Mouse (Mus musculus): ENCODE data around the gene Olfr1360. TPM values are rescaled to one million over a fixed set of nuclear protein-coding genes. Genes with fewer than 3 reads are reported as not detected.
A peak's percentile ranks its signal among the peaks of the same experiment; 100 is the strongest.
"Not testable (repeated sequence)": the region's sequence is repeated elsewhere in the genome, so short reads cannot be mapped to it uniquely, and the experiment has no call there.

The Olfr1360 gene
- polyA plus RNA-seq, 1 experiment from 2014 or later, result not detected

GRCm38 (mm10) chr13:21716540-21717391 is 39.6 kb upstream of the Olfr1360 start:
- Histone ChIP-seq H3K27ac (ENCODE audit: low read length) (peak overlapping the region; percentile 97), H3K4me3 (replicated peaks; ENCODE audit: low read length) (peak overlapping the region; percentile 54), H3K4me1 (replicated peaks; ENCODE audit: control insufficient read depth, insufficient read depth, low read length) (peaks cover 25% of the 10 kb centered on the region), H3K9ac (replicated peaks; ENCODE audit: low read depth, low read length) (peak overlapping the region; percentile 71), H3K4me2 (ENCODE audit: low read length) (peak overlapping the region; percentile 98)
- WGBS, result under 1% methylated on average over 12 of the region's 38 CpGs
- ATAC-seq, result peak; percentile 1; the same call in 1 of the 2 replicates
- not testable (repeated sequence) for H3K36me3 ChIP-seq (ENCODE audit: control insufficient read depth, insufficient read depth); H3K9me3 ChIP-seq (ENCODE audit: control insufficient read depth, low read length); H3K27me3 ChIP-seq (replicated peaks; ENCODE audit: control insufficient read depth, insufficient read depth, low read length)

GRCm38 (mm10) chr13:21715864-21716539 is 38.8 kb upstream of the Olfr1360 start, which contains the start of the genes Hist1h2bl and Hist1h2ai:
Hist1h2bl (minus strand) TSS chr13:21716143.
Hist1h2ai (plus strand) TSS chr13:21716422.
- peak within 1 kb of the TSS; percentile 98 for H3K4me2 ChIP-seq (ENCODE audit: low read length)
- ATAC-seq, result peak; percentile 94
- H3K9me3 ChIP-seq (ENCODE audit: control insufficient read depth, low read length); H3K27me3 ChIP-seq (replicated peaks; ENCODE audit: control insufficient read depth, insufficient read depth, low read length); H3K36me3 ChIP-seq (ENCODE audit: control insufficient read depth, insufficient read depth): not testable (repeated sequence)
- peak within 1 kb of the TSS; percentile 54 for H3K4me3 ChIP-seq (replicated peaks; ENCODE audit: low read length)
- H3K27ac ChIP-seq (ENCODE audit: low read length), result peak within 1 kb of the TSS; percentile 97
- H3K4me1 ChIP-seq (replicated peaks; ENCODE audit: control insufficient read depth, insufficient read depth, low read length), result peaks cover 25% of the 10 kb centered on the region
- under 1% methylated on average over 25 of the region's 50 CpGs for WGBS
- peak within 1 kb of the TSS; percentile 71 for H3K9ac ChIP-seq (replicated peaks; ENCODE audit: low read depth, low read length)

GRCm38 (mm10) chr13:21715131-21715863 is 38.1 kb upstream of the Olfr1360 start:
- Histone ChIP-seq H3K27me3 (replicated peaks; ENCODE audit: control insufficient read depth, insufficient read depth, low read length) (no peaks in the 10 kb centered on the region), H3K4me2 (ENCODE audit: low read length) (peak overlapping the region; percentile 70), H3K4me3 (replicated peaks; ENCODE audit: low read length) (peak overlapping the region; percentile 42), H3K27ac (ENCODE audit: low read length) (peak overlapping the region; percentile 79), H3K4me1 (replicated peaks; ENCODE audit: control insufficient read depth, insufficient read depth, low read length) (peaks cover 23% of the 10 kb centered on the region), H3K9me3 (ENCODE audit: control insufficient read depth, low read length) (no peaks in the 10 kb centered on the region), H3K36me3 (ENCODE audit: control insufficient read depth, insufficient read depth) (no peaks in the 10 kb centered on the region), H3K9ac (replicated peaks; ENCODE audit: low read depth, low read length) (peak overlapping the region; percentile 55)
- under 1% methylated on average over 22 of the region's 22 CpGs for WGBS
- ATAC-seq, result no peak

- Histone ChIP-seq H3K9me3 (ENCODE audit: control insufficient read depth, low read length) (no peaks in the 10 kb centered on the region), H3K4me3 (replicated peaks; ENCODE audit: low read length) (peak overlapping the region; percentile 42), H3K4me1 (replicated peaks; ENCODE audit: control insufficient read depth, insufficient read depth, low read length) (peaks cover 23% of the 10 kb centered on the region), H3K27me3 (replicated peaks; ENCODE audit: control insufficient read depth, insufficient read depth, low read length) (no peaks in the 10 kb centered on the region), H3K36me3 (ENCODE audit: control insufficient read depth, insufficient read depth) (no peaks in the 10 kb centered on the region), H3K9ac (replicated peaks; ENCODE audit: low read depth, low read length) (peak overlapping the region; percentile 55; the same call in 1 of the 2 replicates), H3K27ac (ENCODE audit: low read length) (peak overlapping the region; percentile 79; the same call in 1 of the 2 replicates), H3K4me2 (ENCODE audit: low read length) (peak overlapping the region; percentile 70)
- under 1% methylated on average over 7 of the region's 7 CpGs for WGBS
- ATAC-seq, result no peak
Observed at GRCm38 (mm10) chr13:21714725-21715124, 37.5 kb upstream of the Olfr1360 start.

GRCm38 (mm10) chr13:21711698-21712097 is 34.5 kb upstream of the Olfr1360 start:
- H3K36me3 ChIP-seq (ENCODE audit: control insufficient read depth, insufficient read depth), result no peaks in the 10 kb centered on the region
- H3K4me1 ChIP-seq (replicated peaks; ENCODE audit: control insufficient read depth, insufficient read depth, low read length), result peaks cover 11% of the 10 kb centered on the region
- WGBS, result 17% methylated on average over 4 of the region's 4 CpGs
- no peaks in the 10 kb centered on the region for H3K9me3 ChIP-seq (ENCODE audit: control insufficient read depth, low read length)
- H3K27ac ChIP-seq (ENCODE audit: low read length), result no peak overlapping the region
- H3K4me3 ChIP-seq (replicated peaks; ENCODE audit: low read length), result peak overlapping the region; percentile 50
- H3K27me3 ChIP-seq (replicated peaks; ENCODE audit: control insufficient read depth, insufficient read depth, low read length), result no peaks in the 10 kb centered on the region
- no peak for ATAC-seq
- peak overlapping the region; percentile 72 for H3K4me2 ChIP-seq (ENCODE audit: low read length)
- no peak overlapping the region for H3K9ac ChIP-seq (replicated peaks; ENCODE audit: low read depth, low read length)

GRCm38 (mm10) chr13:21710821-21711525 is 33.8 kb upstream of the Olfr1360 start:
- 2% methylated on average over 22 of the region's 22 CpGs for WGBS

GRCm38 (mm10) chr13:21710031-21710711 is 33.0 kb upstream of the Olfr1360 start:
- Histone ChIP-seq H3K27ac (ENCODE audit: low read length) (peak overlapping the region; percentile 84), H3K4me3 (replicated peaks; ENCODE audit: low read length) (peak overlapping the region; percentile 78), H3K27me3 (replicated peaks; ENCODE audit: control insufficient read depth, insufficient read depth, low read length) (no peaks in the 10 kb centered on the region), H3K4me1 (replicated peaks; ENCODE audit: control insufficient read depth, insufficient read depth, low read length) (peaks cover 7% of the 10 kb centered on the region), H3K36me3 (ENCODE audit: control insufficient read depth, insufficient read depth) (no peaks in the 10 kb centered on the region), H3K4me2 (ENCODE audit: low read length) (peak overlapping the region; percentile 50), H3K9me3 (ENCODE audit: control insufficient read depth, low read length) (no peaks in the 10 kb centered on the region), H3K9ac (replicated peaks; ENCODE audit: low read depth, low read length) (peak overlapping the region; percentile 58)
- WGBS, result under 1% methylated on average over 32 of the region's 32 CpGs
- ATAC-seq, result peak; percentile 85

More at GRCm38 (mm10) chr13:21710821-21711525, 33.8 kb upstream of the Olfr1360 start:
- H3K9ac ChIP-seq (replicated peaks; ENCODE audit: low read depth, low read length), result peak overlapping the region; percentile 41
- H3K4me2 ChIP-seq (ENCODE audit: low read length), result peak overlapping the region; percentile 72
- no peaks in the 10 kb centered on the region for H3K27me3 ChIP-seq (replicated peaks; ENCODE audit: control insufficient read depth, insufficient read depth, low read length)
- peak overlapping the region; percentile 50 for H3K4me3 ChIP-seq (replicated peaks; ENCODE audit: low read length)
- peak; percentile 85 for ATAC-seq
- peaks cover 11% of the 10 kb centered on the region for H3K4me1 ChIP-seq (replicated peaks; ENCODE audit: control insufficient read depth, insufficient read depth, low read length)
- H3K27ac ChIP-seq (ENCODE audit: low read length), result no peak overlapping the region
- H3K36me3 ChIP-seq (ENCODE audit: control insufficient read depth, insufficient read depth), result no peaks in the 10 kb centered on the region
- H3K9me3 ChIP-seq (ENCODE audit: control insufficient read depth, low read length), result no peaks in the 10 kb centered on the region

GRCm38 (mm10) chr13:21706669-21707068 is 29.5 kb upstream of the Olfr1360 start:
- 77% methylated on average over 4 of the region's 4 CpGs for WGBS
- no peak overlapping the region for H3K9ac ChIP-seq (replicated peaks; ENCODE audit: low read depth, low read length)
- 0 out of 2 replicates have a peak, but pooled peaks cover 3% of the 10 kb centered on the region for H3K4me1 ChIP-seq (replicated peaks; ENCODE audit: control insufficient read depth, insufficient read depth, low read length)
- no peak overlapping the region for H3K4me3 ChIP-seq (replicated peaks; ENCODE audit: low read length)
- H3K36me3 ChIP-seq (ENCODE audit: control insufficient read depth, insufficient read depth), result no peaks in the 10 kb centered on the region
- ATAC-seq, result no peak
- H3K4me2 ChIP-seq (ENCODE audit: low read length), result no peak overlapping the region
- H3K9me3 ChIP-seq (ENCODE audit: control insufficient read depth, low read length), result no peaks in the 10 kb centered on the region
- H3K27ac ChIP-seq (ENCODE audit: low read length), result no peak overlapping the region
- no peaks in the 10 kb centered on the region for H3K27me3 ChIP-seq (replicated peaks; ENCODE audit: control insufficient read depth, insufficient read depth, low read length)
